Mouse (Mus musculus) stomach, postnatal 0 days (tissue): ENCODE measurements around the gene Klhl26.

Experiments used
- CTCF ChIP-seq: IDR thresholded peaks from 2 replicates; pipeline ENCODE4 v1.5.1; 2016; ENCODE audit warnings: antibody characterized with exemption, low read depth, mild to moderate bottlenecking, moderate library complexity
- EP300 ChIP-seq: optimal IDR thresholded peaks from 2 replicates; pipeline ENCODE3; 2016; ENCODE audit warnings: antibody characterized with exemption

- TF ChIP-seq CTCF, result no peak
- TF ChIP-seq EP300, result no peak
Measured at GRCm38 (mm10) chr8:70489576-70489975, 12.8 kb upstream of the Klhl26 start.
